Mouse (Mus musculus): Measurements from ENCODE around the gene Pik3c2a. TPM values are rescaled to one million over a fixed set of nuclear protein-coding genes. Genes with fewer than 3 reads are reported as not detected.

Gene Pik3c2a
- polyA plus RNA-seq, 1 experiment from 2014 or later = 26.9 TPM

- peaks cover 14% of the 10 kb centered on the region for H3K4me1 ChIP-seq (replicated peaks; ENCODE audit: control insufficient read depth, insufficient read depth, low read length)
- ATAC-seq (ENCODE audit: low read depth) = peak; percentile 41
- peak overlapping the region; percentile 53 for H3K9ac ChIP-seq (ENCODE audit: low read length)
- peak overlapping the region; percentile 99 for H3K4me2 ChIP-seq (ENCODE audit: low read depth, low read length)
- 8% methylated on average over 14 of the region's 16 CpGs for WGBS
- H3K27ac ChIP-seq (ENCODE audit: low read length) = peak overlapping the region; percentile 87
- peak overlapping the region; percentile 78 for H3K4me3 ChIP-seq (ENCODE audit: low read length)
- H3K36me3 ChIP-seq (ENCODE audit: control insufficient read depth, insufficient read depth, low read length) = no peaks in the 10 kb centered on the region
- H3K9me3 ChIP-seq (ENCODE audit: control insufficient read depth, low read length) = no peaks in the 10 kb centered on the region
- H3K27me3 ChIP-seq (ENCODE audit: control insufficient read depth, insufficient read depth, low read depth, low read length) = peaks cover 10% of the 10 kb centered on the region
These were observed 134.6 kb downstream of the Pik3c2a start for GRCm38 (mm10) chr7:116308632-116308991.

- H3K27ac ChIP-seq (ENCODE audit: low read length) = peak within 1 kb of the TSS; percentile 87
- peak; percentile 76 for ATAC-seq (ENCODE audit: low read depth)
- peak within 1 kb of the TSS; percentile 78 for H3K4me3 ChIP-seq (ENCODE audit: low read length)
- H3K4me1 ChIP-seq (replicated peaks; ENCODE audit: control insufficient read depth, insufficient read depth, low read length) = peaks cover 14% of the 10 kb centered on the region
- H3K36me3 ChIP-seq (ENCODE audit: control insufficient read depth, insufficient read depth, low read length) = no peaks in the 10 kb centered on the region
- H3K9me3 ChIP-seq (ENCODE audit: control insufficient read depth, low read length) = no peaks in the 10 kb centered on the region
- peak within 1 kb of the TSS; percentile 99 for H3K4me2 ChIP-seq (ENCODE audit: low read depth, low read length)
- WGBS = 0% methylated on average over 44 of the region's 65 CpGs
- H3K9ac ChIP-seq (ENCODE audit: low read length) = peak within 1 kb of the TSS; percentile 67
- peaks cover 10% of the 10 kb centered on the region for H3K27me3 ChIP-seq (ENCODE audit: control insufficient read depth, insufficient read depth, low read depth, low read length)
These were observed 135.2 kb downstream of the Pik3c2a start, which contains the start of gene Plekha7 for GRCm38 (mm10) chr7:116307871-116308631. Gene Plekha7, minus strand, starts transcription at chr7:116308376.

GRCm38 (mm10) chr7:116307099-116307870 lies 136.0 kb downstream of the Pik3c2a start:
- Histone ChIP-seq H3K9ac (ENCODE audit: low read length) (peak overlapping the region; percentile 67), H3K4me1 (replicated peaks; ENCODE audit: control insufficient read depth, insufficient read depth, low read length) (peaks cover 14% of the 10 kb centered on the region), H3K27me3 (ENCODE audit: control insufficient read depth, insufficient read depth, low read depth, low read length) (peaks cover 10% of the 10 kb centered on the region), H3K9me3 (ENCODE audit: control insufficient read depth, low read length) (no peaks in the 10 kb centered on the region), H3K4me2 (ENCODE audit: low read depth, low read length) (peak overlapping the region; percentile 99), H3K36me3 (ENCODE audit: control insufficient read depth, insufficient read depth, low read length) (no peaks in the 10 kb centered on the region), H3K4me3 (ENCODE audit: low read length) (peak overlapping the region; percentile 78), H3K27ac (ENCODE audit: low read length) (peak overlapping the region; percentile 75)
- ATAC-seq (ENCODE audit: low read depth) = peak; percentile 83
- WGBS = under 1% methylated on average over 61 of the region's 63 CpGs

- WGBS = 20% methylated on average over 5 of the region's 5 CpGs
These were observed 136.6 kb downstream of the Pik3c2a start for GRCm38 (mm10) chr7:116306601-116307000.

GRCm38 (mm10) chr7:116301661-116302311 lies 141.5 kb downstream of the Pik3c2a start:
- WGBS = 78% methylated on average over 5 of the region's 5 CpGs
- Histone ChIP-seq H3K9ac (ENCODE audit: low read length) (no peak overlapping the region), H3K27ac (ENCODE audit: low read length) (no peak overlapping the region), H3K36me3 (ENCODE audit: control insufficient read depth, insufficient read depth, low read length) (no peaks in the 10 kb centered on the region), H3K9me3 (ENCODE audit: control insufficient read depth, low read length) (no peaks in the 10 kb centered on the region), H3K27me3 (ENCODE audit: control insufficient read depth, insufficient read depth, low read depth, low read length) (peaks cover 4% of the 10 kb centered on the region; the same call in 1 of the 2 replicates), H3K4me1 (replicated peaks; ENCODE audit: control insufficient read depth, insufficient read depth, low read length) (peaks cover under 1% of the 10 kb centered on the region; the same call in 1 of the 2 replicates), H3K4me3 (ENCODE audit: low read length) (no peak overlapping the region), H3K4me2 (ENCODE audit: low read depth, low read length) (no peak overlapping the region)
- no peak; the same call in 1 of the 2 replicates for ATAC-seq (ENCODE audit: low read depth)

More at GRCm38 (mm10) chr7:116306601-116307000, 136.6 kb downstream of the Pik3c2a start:
- H3K36me3 ChIP-seq (ENCODE audit: control insufficient read depth, insufficient read depth, low read length) = no peaks in the 10 kb centered on the region
- no peak overlapping the region; the same call in 1 of the 2 replicates for H3K9ac ChIP-seq (ENCODE audit: low read length)
- H3K4me1 ChIP-seq (replicated peaks; ENCODE audit: control insufficient read depth, insufficient read depth, low read length) = peaks cover 14% of the 10 kb centered on the region
- H3K4me2 ChIP-seq (ENCODE audit: low read depth, low read length) = peak overlapping the region; percentile 99
- peak overlapping the region; percentile 78 for H3K4me3 ChIP-seq (ENCODE audit: low read length)
- H3K9me3 ChIP-seq (ENCODE audit: control insufficient read depth, low read length) = no peaks in the 10 kb centered on the region
- ATAC-seq (ENCODE audit: low read depth) = no peak
- H3K27me3 ChIP-seq (ENCODE audit: control insufficient read depth, insufficient read depth, low read depth, low read length) = peaks cover 10% of the 10 kb centered on the region
- H3K27ac ChIP-seq (ENCODE audit: low read length) = no peak overlapping the region; the same call in 1 of the 2 replicates

GRCm38 (mm10) chr7:116301144-116301543 lies 142.1 kb downstream of the Pik3c2a start:
- H3K4me3 ChIP-seq (ENCODE audit: low read length) = no peak overlapping the region
- H3K9me3 ChIP-seq (ENCODE audit: control insufficient read depth, low read length) = no peaks in the 10 kb centered on the region
- H3K27ac ChIP-seq (ENCODE audit: low read length) = no peak overlapping the region
- peaks cover 4% of the 10 kb centered on the region; the same call in 1 of the 2 replicates for H3K27me3 ChIP-seq (ENCODE audit: control insufficient read depth, insufficient read depth, low read depth, low read length)
- WGBS = 77% methylated on average over 4 of the region's 4 CpGs
- H3K4me2 ChIP-seq (ENCODE audit: low read depth, low read length) = no peak overlapping the region
- no peak for ATAC-seq (ENCODE audit: low read depth)
- H3K9ac ChIP-seq (ENCODE audit: low read length) = no peak overlapping the region
- H3K36me3 ChIP-seq (ENCODE audit: control insufficient read depth, insufficient read depth, low read length) = no peaks in the 10 kb centered on the region
- H3K4me1 ChIP-seq (replicated peaks; ENCODE audit: control insufficient read depth, insufficient read depth, low read length) = no peaks in the 10 kb centered on the region

- Histone ChIP-seq H3K4me1 (replicated peaks; ENCODE audit: control insufficient read depth, insufficient read depth, low read length) (no peaks in the 10 kb centered on the region; the same call in 1 of the 2 replicates), H3K9me3 (ENCODE audit: control insufficient read depth, low read length) (no peaks in the 10 kb centered on the region), H3K4me3 (ENCODE audit: low read length) (no peak overlapping the region), H3K9ac (ENCODE audit: low read length) (no peak overlapping the region), H3K27ac (ENCODE audit: low read length) (no peak overlapping the region), H3K4me2 (ENCODE audit: low read depth, low read length) (no peak overlapping the region), H3K36me3 (ENCODE audit: control insufficient read depth, insufficient read depth, low read length) (no peaks in the 10 kb centered on the region), H3K27me3 (ENCODE audit: control insufficient read depth, insufficient read depth, low read depth, low read length) (no peaks in the 10 kb centered on the region)
- WGBS = 77% methylated on average over 2 of the region's 2 CpGs
- no peak for ATAC-seq (ENCODE audit: low read depth)
These were observed 144.4 kb downstream of the Pik3c2a start for GRCm38 (mm10) chr7:116298851-116299250.

- Histone ChIP-seq H3K27ac (ENCODE audit: low read length) (no peak overlapping the region), H3K4me3 (ENCODE audit: low read length) (no peak overlapping the region), H3K4me1 (replicated peaks; ENCODE audit: control insufficient read depth, insufficient read depth, low read length) (no peaks in the 10 kb centered on the region; the same call in 1 of the 2 replicates), H3K4me2 (ENCODE audit: low read depth, low read length) (no peak overlapping the region), H3K9me3 (ENCODE audit: control insufficient read depth, low read length) (no peaks in the 10 kb centered on the region), H3K27me3 (ENCODE audit: control insufficient read depth, insufficient read depth, low read depth, low read length) (no peaks in the 10 kb centered on the region), H3K9ac (ENCODE audit: low read length) (no peak overlapping the region), H3K36me3 (ENCODE audit: control insufficient read depth, insufficient read depth, low read length) (no peaks in the 10 kb centered on the region)
- no peak for ATAC-seq (ENCODE audit: low read depth)
- WGBS = 72% methylated on average over 10 of the region's 10 CpGs
These were observed 144.9 kb downstream of the Pik3c2a start for GRCm38 (mm10) chr7:116298389-116298788.

All from lung, embryonic 16.5 days (tissue).